Mouse (Mus musculus): ENCODE results near the gene Slc44a2.

GRCm38 (mm10) chr9:21322211-21322916 is 1.9 kb downstream of the Slc44a2 start:
- no peak for TF ChIP-seq POLR2A (IDR thresholded peaks at IDR 0.05; ENCODE audit: borderline replicate concordance, insufficient read depth, low read length)
- no peak for TF ChIP-seq CTCF (IDR thresholded peaks at IDR 0.05; ENCODE audit: borderline replicate concordance, insufficient read depth, low read depth, low read length)

Data from cerebellum, adult 2 months (tissue).